Mouse (Mus musculus): ENCODE data around the gene Cisd1. TPM values are rescaled to one million over a fixed set of nuclear protein-coding genes. Genes with fewer than 3 reads are reported as not detected.

Gene Cisd1
- total and polyA plus RNA-seq, 3 experiments: 81.8 to 111 (median 100) TPM

DNA sequence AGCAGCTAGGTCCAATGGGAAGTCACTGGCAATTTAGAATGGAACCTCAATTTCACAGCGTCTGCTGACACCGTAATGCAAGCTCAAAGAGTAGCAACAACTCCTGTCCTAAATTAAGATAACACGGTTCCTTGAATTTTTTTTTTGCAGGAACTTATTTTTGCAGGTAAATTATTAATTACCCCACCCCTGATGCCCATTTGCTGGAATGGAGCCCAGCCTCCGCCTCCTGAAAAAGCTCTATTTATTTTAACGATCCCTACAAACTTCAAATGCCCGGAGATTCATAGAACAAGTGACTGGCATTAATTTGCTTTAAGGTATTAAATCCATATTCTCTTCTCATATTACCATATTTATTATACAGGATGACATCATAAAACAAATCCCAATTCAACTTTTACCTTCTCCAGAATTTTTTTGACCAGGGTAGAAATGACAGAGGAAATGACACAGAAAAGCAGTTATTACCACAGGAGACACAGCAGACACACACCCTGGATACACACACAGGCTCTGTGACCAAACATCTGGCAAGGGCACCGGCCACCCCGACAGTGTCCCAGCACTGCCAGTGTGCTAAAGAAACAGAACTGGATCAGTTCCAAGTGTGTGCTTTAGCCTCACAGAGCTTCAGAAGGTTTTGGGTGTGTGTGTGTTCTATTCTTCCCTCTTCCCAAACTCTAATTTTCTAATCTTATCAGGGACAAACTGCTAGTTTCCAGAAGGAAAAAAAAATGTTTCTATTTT is 6.4 kb downstream of the Cisd1 start:
- Histone ChIP-seq H3K79me2 (replicated peaks; ENCODE audit: control insufficient read depth, extremely low read depth, insufficient read depth, poor library complexity, severe bottlenecking) (peaks cover 38% of the 10 kb centered on the region), H3K4me3 (replicated peaks in 1 of 3; ENCODE audit: low read depth in 2 of 3, low read length in 2 of 3, poor library complexity in 1 of 3) (no peak overlapping the region), H3K27ac (ENCODE audit: insufficient read depth, low read depth) (no peak overlapping the region), H3K4me2 (ENCODE audit: insufficient read depth, low read depth, poor library complexity, severe bottlenecking) (no peak overlapping the region), H3K9ac (ENCODE audit: insufficient read depth, low read depth) (no peak overlapping the region), H3K9me3 (replicated peaks; ENCODE audit: low read length) (no peaks in the 10 kb centered on the region), H3K4me1 (ENCODE audit: control insufficient read depth in 1 of 2, insufficient read depth in 2 of 2) (peaks cover 3 to 43% of the 10 kb centered on the region in 2 experiments; a peak in 3 of 4 replicates), H3K36me3 (replicated peaks in 1 of 2; ENCODE audit: control insufficient read depth in 1 of 2, insufficient read depth in 1 of 2, low read length in 1 of 2) (peaks cover 27 to 73% of the 10 kb centered on the region in 2 experiments), H3K27me3 (replicated peaks) (no peaks in the 10 kb centered on the region)
- TF ChIP-seq ZC3H11A (IDR thresholded peaks at IDR 0.05; ENCODE audit: low read depth, low read length) (no peak), TCF12 (IDR thresholded peaks at IDR 0.05; ENCODE audit: low read depth, low read length) (no peak), E2F4 (IDR thresholded peaks at IDR 0.05; ENCODE audit: insufficient replicate concordance, low read depth, low read length) (no peak), UBTF (IDR thresholded peaks at IDR 0.05; ENCODE audit: low read depth, low read length) (no peak), BHLHE40 (IDR thresholded peaks at IDR 0.05; ENCODE audit: low read depth, low read length) (no peak), ZMIZ1 (IDR thresholded peaks at IDR 0.05; ENCODE audit: low read depth, low read length) (no peak), POLR2A (IDR thresholded peaks at IDR 0.05; ENCODE audit: low read depth, low read length) (no peak), ZNF384 (IDR thresholded peaks at IDR 0.05; ENCODE audit: low read depth, low read length) (no peak), MAFK (IDR thresholded peaks at IDR 0.05; ENCODE audit: insufficient replicate concordance, low read length) (no peak)
- DNase-seq (ENCODE audit: extremely low read depth): no peak
- in situ Hi-C loops (cut with MboI; ENCODE audit: low pct_ligation_motif_present, low pct_unique_long_range_greater_than_20kb, low sequenced_read_pairs): no loop called here
- dilution Hi-C loops (cut with MboI; ENCODE audit: extremely low pct_ligation_motif_present, extremely low pct_unique_long_range_greater_than_20kb, low sequenced_read_pairs): no loop called here

DNA sequence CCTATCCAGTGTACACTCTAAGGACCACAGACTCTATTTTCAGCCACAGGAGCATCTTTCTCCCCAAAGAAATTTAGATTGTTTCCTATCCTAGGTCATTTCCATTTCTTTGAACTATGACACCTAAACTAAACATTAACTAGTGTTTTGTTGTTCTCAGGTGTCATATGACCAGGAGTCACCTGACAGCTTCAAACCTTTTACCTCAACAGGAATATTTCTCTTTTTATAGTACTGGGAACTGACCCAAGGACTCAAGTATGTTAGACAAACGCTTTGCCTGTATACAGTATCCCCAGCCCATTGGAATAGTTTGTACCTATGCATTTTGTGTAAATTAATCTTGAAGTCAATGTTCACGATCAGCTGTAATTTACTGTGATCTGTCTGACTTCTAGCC is 7.0 kb downstream of the Cisd1 start:
- H3K79me2 ChIP-seq (replicated peaks; ENCODE audit: control insufficient read depth, extremely low read depth, insufficient read depth, poor library complexity, severe bottlenecking): peaks cover 34% of the 10 kb centered on the region
- peaks cover 33 to 79% of the 10 kb centered on the region in 2 experiments for H3K36me3 ChIP-seq (replicated peaks in 1 of 2; ENCODE audit: control insufficient read depth in 1 of 2, insufficient read depth in 1 of 2, low read length in 1 of 2)
- no peak overlapping the region for H3K4me3 ChIP-seq (replicated peaks in 1 of 3; ENCODE audit: low read depth in 2 of 3, low read length in 2 of 3, poor library complexity in 1 of 3)
- no peaks in the 10 kb centered on the region for H3K27me3 ChIP-seq (replicated peaks)
- no peak overlapping the region for H3K4me2 ChIP-seq (ENCODE audit: insufficient read depth, low read depth, poor library complexity, severe bottlenecking)
- H3K4me1 ChIP-seq (ENCODE audit: control insufficient read depth in 1 of 2, insufficient read depth in 2 of 2): peaks cover 3 to 38% of the 10 kb centered on the region in 2 experiments; a peak in 3 of 4 replicates
- in situ Hi-C loops (cut with MboI; ENCODE audit: low pct_ligation_motif_present, low pct_unique_long_range_greater_than_20kb, low sequenced_read_pairs) (no loop called here), dilution Hi-C loops (cut with MboI; ENCODE audit: extremely low pct_ligation_motif_present, extremely low pct_unique_long_range_greater_than_20kb, low sequenced_read_pairs) (no loop called here)
- H3K27ac ChIP-seq (ENCODE audit: insufficient read depth, low read depth): no peak overlapping the region
- H3K9me3 ChIP-seq (replicated peaks; ENCODE audit: low read length): no peaks in the 10 kb centered on the region
- DNase-seq (ENCODE audit: extremely low read depth): no peak
- no peak overlapping the region for H3K9ac ChIP-seq (ENCODE audit: insufficient read depth, low read depth)
- TF ChIP-seq SMC3 (IDR thresholded peaks at IDR 0.05; ENCODE audit: low read depth, low read length): no peak
- TF ChIP-seq EP300 (IDR thresholded peaks at IDR 0.05; ENCODE audit: low read length): no peak
- TF ChIP-seq MXI1 (IDR thresholded peaks at IDR 0.05; ENCODE audit: low read depth, low read length): no peak
- no peak for TF ChIP-seq PAX5 (IDR thresholded peaks at IDR 0.05; ENCODE audit: low read length)
- TF ChIP-seq IRF4 (IDR thresholded peaks at IDR 0.05; ENCODE audit: low read depth, low read length): no peak
- TF ChIP-seq MAX (IDR thresholded peaks at IDR 0.05; ENCODE audit: low read length): no peak
- TF ChIP-seq ZNF384 (IDR thresholded peaks at IDR 0.05; ENCODE audit: low read depth, low read length): no peak
- TF ChIP-seq RAD21 (IDR thresholded peaks at IDR 0.05; ENCODE audit: low read depth, low read length): no peak

All from CH12.LX (cell line).